Mouse (Mus musculus) liver, embryonic 16.5 days (tissue): Measurements from ENCODE around the gene Kdm2a. TPM values are rescaled to one million over a fixed set of nuclear protein-coding genes. Genes with fewer than 3 reads are reported as not detected.

ENCODE experiments used
- ATAC-seq: fragments of 200-750 bp; cut with Nextera tagmentation; 2 replicates; pipeline ENCODE4 v1.8.0; 2017; ENCODE audit warnings: low read depth, mild to moderate bottlenecking, moderate number of reproducible peaks, moderate library complexity
- H3K27ac ChIP-seq: fragments of 300-500 bp; sonication (generic); 2 replicates; pipeline ENCODE4 v1.5.1; 2014; ENCODE audit warnings: mild to moderate bottlenecking, low read length
- H3K27me3 ChIP-seq: fragments of 300-500 bp; sonication (generic); 2 replicates; pipeline ENCODE4 v1.6.1; 2014; ENCODE audit warnings: low read depth, low read length, mixed read lengths; ENCODE audit not compliant: control insufficient read depth, insufficient read depth
- H3K36me3 ChIP-seq: fragments of 300-500 bp; sonication (generic); 2 replicates; pipeline ENCODE4 v1.6.1; 2014; ENCODE audit warnings: mild to moderate bottlenecking; ENCODE audit not compliant: control insufficient read depth, insufficient read depth
- H3K4me1 ChIP-seq: fragments of 300-500 bp; sonication (generic); 2 replicates; pipeline ENCODE4 v1.6.1; 2014; ENCODE audit warnings: low read depth, low read length, mixed read lengths; ENCODE audit not compliant: control insufficient read depth
- H3K4me2 ChIP-seq: fragments of 300-500 bp; sonication (generic); 2 replicates; pipeline ENCODE4 v1.6.1; 2014; ENCODE audit warnings: low read depth, low read length, mixed read lengths
- H3K4me3 ChIP-seq: fragments of 300-500 bp; sonication (generic); 2 replicates; pipeline ENCODE4 v1.5.1; 2014; ENCODE audit warnings: low read depth, mild to moderate bottlenecking, low read length
- H3K9ac ChIP-seq: fragments of 300-500 bp; sonication (generic); 2 replicates; pipeline ENCODE4 v1.6.1; 2014; ENCODE audit warnings: low read depth, low read length
- H3K9me3 ChIP-seq: fragments of 300-500 bp; sonication (generic); replicated peaks from 2 replicates; pipeline ENCODE4 v1.6.1; 2016; ENCODE audit warnings: low read length; ENCODE audit not compliant: control insufficient read depth
- WGBS: fragments of 180-500 bp; shearing (Covaris S2); extraction: QIAGEN DNeasy Blood & Tissue Kit; methylation state at CpG from one replicate; pipeline ENCODE4 v1.1.7; 2014; ENCODE audit not compliant: insufficient replicate concordance; 5-methylcytosine and 5-hydroxymethylcytosine counted together
- polyA plus RNA-seq: library from polyadenylated mRNA; unstranded; fragments of >200 nt; fragmentation: Nextera tagmentation; extraction: Ambion mirVana; gene quantifications from 2 replicates; pipeline ENCODE4 v1.2.1, GENCODE M21; 2015

Kdm2a gene
- polyA plus RNA-seq, 1 experiment from 2014 or later = 13.7 TPM

DNA sequence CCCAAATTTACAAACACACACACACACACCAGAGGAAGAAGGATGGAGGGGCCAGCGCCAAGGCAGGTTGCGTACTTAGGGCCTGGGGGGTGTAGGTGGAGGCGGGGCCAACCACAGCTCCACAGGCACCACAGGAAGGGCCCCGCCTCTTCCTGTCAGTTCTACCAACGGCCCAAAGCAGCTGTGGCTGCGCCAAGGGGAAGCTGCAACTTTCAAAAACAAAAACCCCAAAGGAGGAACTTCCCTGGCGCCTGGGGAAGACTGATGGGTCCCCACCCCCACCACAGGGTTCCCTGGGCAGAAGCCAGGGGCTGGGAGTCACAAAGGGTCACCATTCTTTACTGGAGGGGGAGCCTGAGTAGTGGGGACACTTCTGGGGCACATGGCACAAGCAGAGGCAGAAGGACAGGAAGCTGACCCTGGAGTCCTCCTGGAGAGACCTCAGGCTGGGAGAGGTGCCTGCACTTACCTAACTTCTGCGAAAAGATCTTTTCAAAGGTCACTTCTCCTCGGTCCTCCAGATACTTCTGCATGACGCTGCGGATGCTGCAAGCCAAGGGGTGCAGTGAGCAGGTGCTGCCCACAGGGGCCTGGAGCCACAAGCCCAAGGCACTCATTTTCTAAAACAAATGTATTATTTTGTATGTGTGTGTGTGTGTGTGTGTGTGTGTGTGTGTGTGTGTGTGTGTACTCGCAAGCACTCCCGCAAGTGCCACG, 103.5 kb downstream of the Kdm2a start:
- Histone ChIP-seq H3K4me2 (0 out of 2 replicates have a peak overlapping the region, but pooled peaks have one; percentile 17), H3K4me1 (peaks cover 19% of the 10 kb centered on the region)
- peak; percentile 65 for ATAC-seq

DNA sequence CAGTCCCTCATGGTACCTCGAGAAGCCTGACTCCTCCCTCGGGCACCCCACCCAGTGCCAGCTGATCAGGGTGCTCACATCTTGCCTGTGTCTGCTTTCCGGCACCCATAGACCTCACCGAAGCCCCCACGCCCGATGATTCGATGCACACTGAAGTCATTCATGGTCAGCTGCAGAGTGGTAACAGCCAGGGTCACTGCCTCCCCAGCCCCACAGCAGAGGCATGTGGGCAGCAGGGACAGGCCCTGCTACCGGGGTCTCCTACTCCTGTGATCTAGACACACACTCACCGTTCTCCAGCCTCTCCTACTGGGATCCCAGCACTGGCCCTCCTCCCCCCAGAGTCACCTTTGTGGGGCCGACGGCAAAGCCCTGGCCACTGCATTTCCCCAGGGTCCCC, 106.9 kb downstream of the Kdm2a start:
- Histone ChIP-seq H3K36me3 (peaks cover 47% of the 10 kb centered on the region), H3K27me3 (no peaks in the 10 kb centered on the region), H3K4me2 (no peak overlapping the region)

More for the DNA sequence above, 103.5 kb downstream of the Kdm2a start:
- Histone ChIP-seq H3K36me3 (peaks cover 24% of the 10 kb centered on the region), H3K9me3 (no peaks in the 10 kb centered on the region), H3K27ac (peak overlapping the region; percentile 58), H3K4me3 (no peak overlapping the region), H3K9ac (no peak overlapping the region), H3K27me3 (no peaks in the 10 kb centered on the region)
- 25% methylated on average over 14 of the region's 14 CpGs for WGBS

DNA sequence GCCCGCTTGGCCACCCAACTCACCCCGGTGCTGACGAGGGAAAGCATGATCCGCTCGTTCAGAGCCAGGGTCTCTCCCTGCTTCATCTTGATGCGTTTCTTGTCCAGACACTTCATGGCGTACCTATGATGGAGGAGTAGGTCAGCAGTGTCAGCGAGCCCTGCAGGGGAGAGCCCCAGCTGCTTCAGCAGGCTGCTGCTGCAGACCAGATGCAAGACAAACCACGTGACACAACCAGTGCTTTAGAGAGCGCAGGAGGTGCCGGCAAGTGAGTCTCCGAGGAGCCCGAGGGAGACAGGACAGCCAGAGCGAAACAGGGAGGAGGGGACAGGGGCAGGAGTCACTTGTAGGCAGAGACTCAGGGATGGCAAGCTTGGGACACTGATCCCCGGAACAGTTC, 107.3 kb downstream of the Kdm2a start:
- WGBS = 75% methylated on average over 15 of the region's 15 CpGs
- Histone ChIP-seq H3K4me3 (no peak overlapping the region), H3K9ac (no peak overlapping the region), H3K27ac (no peak overlapping the region), H3K4me2 (no peak overlapping the region), H3K27me3 (no peaks in the 10 kb centered on the region), H3K36me3 (peaks cover 47% of the 10 kb centered on the region), H3K9me3 (no peaks in the 10 kb centered on the region), H3K4me1 (peaks cover 3% of the 10 kb centered on the region; the same call in 1 of the 2 replicates)
- no peak for ATAC-seq

More for the DNA sequence above, 106.9 kb downstream of the Kdm2a start:
- no peak overlapping the region for H3K27ac ChIP-seq
- ATAC-seq = no peak
- peaks cover 6% of the 10 kb centered on the region for H3K4me1 ChIP-seq
- no peak overlapping the region for H3K9ac ChIP-seq
- 85% methylated on average over 11 of the region's 11 CpGs for WGBS
- no peaks in the 10 kb centered on the region for H3K9me3 ChIP-seq
- H3K4me3 ChIP-seq = no peak overlapping the region

DNA sequence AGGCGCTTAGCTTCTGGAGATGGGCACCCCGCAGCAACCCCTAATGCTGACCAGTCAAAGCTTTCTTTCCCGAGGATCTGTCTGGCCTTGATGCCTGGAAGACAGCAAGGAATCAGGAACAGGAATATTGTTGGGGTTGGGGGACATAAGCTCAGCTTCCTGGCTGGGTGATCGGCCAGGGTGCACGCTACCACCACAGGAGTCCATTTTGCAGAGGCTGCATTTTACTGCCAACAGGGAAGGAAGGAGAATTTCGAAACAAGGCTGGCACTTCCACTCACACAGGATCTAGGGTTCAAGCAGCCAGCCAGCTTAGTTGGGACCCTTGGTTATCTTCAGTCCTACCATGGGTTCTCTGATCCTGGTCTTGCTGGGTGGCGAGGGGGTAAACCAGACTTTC, 114.4 kb downstream of the Kdm2a start:
- ATAC-seq = no peak
- WGBS = 20% methylated on average over 7 of the region's 7 CpGs

DNA sequence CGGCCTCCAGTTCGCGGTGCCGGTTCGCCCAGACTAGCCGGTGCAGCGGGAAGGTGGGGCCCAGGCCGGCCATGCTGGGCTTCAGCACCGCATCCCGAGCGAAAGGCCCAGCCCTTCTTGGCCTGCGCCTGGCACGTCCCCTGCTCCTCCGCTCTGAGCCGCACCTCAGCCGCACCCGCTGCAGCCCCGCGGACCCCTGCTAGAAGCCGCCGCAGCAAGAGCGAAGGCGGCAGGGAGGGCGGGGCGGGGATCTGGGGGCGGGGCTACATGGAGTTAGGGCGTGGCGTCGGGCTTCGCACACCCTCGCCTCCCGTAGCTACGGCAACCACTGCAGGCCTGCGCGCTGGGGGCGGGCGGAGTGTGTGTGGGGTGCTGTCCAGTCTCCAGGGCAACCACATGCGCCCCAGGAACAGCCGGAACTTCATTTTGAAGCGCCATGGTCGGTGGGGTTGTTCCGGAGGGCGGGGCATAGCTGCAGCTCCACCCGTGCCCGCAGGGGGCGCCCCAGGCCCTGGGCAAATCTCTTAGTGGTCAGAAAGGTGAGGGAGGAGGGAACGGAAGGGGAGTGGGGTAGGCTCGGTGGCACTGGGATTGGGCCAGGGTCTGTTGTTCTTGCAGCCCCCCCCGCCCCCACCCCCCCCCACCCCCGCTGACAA, 115.1 kb downstream of the Kdm2a start, which contains the start of gene Ankrd13d:
Gene Ankrd13d (minus strand): TSS at position 240 of the 656 bp plus-strand sequence.
- Histone ChIP-seq H3K36me3 (peaks cover 13% of the 10 kb centered on the region), H3K9ac (peak within 1 kb of the TSS; percentile 49; the same call in 1 of the 2 replicates), H3K4me2 (peak within 1 kb of the TSS; percentile 80), H3K27me3 (no peaks in the 10 kb centered on the region; the same call in 1 of the 2 replicates), H3K4me1 (peaks cover 13% of the 10 kb centered on the region), H3K9me3 (no peaks in the 10 kb centered on the region; the same call in 1 of the 2 replicates), H3K27ac (peak within 1 kb of the TSS; percentile 49), H3K4me3 (peak within 1 kb of the TSS; percentile 62)
- ATAC-seq = peak; percentile 86
- WGBS = 0% methylated on average over 43 of the region's 50 CpGs

More for the DNA sequence above, 114.4 kb downstream of the Kdm2a start:
- Histone ChIP-seq H3K27ac (peak overlapping the region; percentile 49), H3K4me3 (peak overlapping the region; percentile 62), H3K4me1 (peaks cover 13% of the 10 kb centered on the region), H3K27me3 (no peaks in the 10 kb centered on the region; the same call in 1 of the 2 replicates), H3K9ac (no peak overlapping the region), H3K9me3 (no peaks in the 10 kb centered on the region; the same call in 1 of the 2 replicates), H3K36me3 (peaks cover 16% of the 10 kb centered on the region), H3K4me2 (peak overlapping the region; percentile 80)

DNA sequence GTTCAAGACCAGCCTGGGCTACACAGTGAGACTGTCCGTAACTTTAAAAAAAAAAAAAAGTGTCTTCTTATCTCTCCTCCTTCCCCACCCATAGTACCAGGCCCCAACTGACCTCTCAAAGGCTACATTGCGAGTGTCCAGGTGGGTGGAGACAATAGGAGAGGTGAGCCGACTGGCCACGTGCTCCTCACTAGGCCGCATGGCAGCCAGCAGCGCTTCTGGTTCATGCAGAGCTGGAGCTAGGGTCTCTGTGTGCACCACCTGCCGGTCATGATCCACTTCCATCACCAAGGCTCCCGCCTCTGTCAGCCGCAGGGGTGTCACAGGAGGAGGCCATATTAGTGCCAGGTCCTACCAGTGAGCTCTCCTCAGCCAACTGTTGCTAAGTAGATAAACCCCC, 117.7 kb downstream of the Kdm2a start:
- Histone ChIP-seq H3K9ac (no peak overlapping the region), H3K4me3 (no peak overlapping the region), H3K36me3 (no peaks in the 10 kb centered on the region), H3K27me3 (no peaks in the 10 kb centered on the region; the same call in 1 of the 2 replicates), H3K27ac (no peak overlapping the region), H3K9me3 (no peaks in the 10 kb centered on the region; the same call in 1 of the 2 replicates), H3K4me2 (no peak overlapping the region), H3K4me1 (peaks cover 13% of the 10 kb centered on the region)
- WGBS = 91% methylated on average over 9 of the region's 9 CpGs
- ATAC-seq = no peak

DNA sequence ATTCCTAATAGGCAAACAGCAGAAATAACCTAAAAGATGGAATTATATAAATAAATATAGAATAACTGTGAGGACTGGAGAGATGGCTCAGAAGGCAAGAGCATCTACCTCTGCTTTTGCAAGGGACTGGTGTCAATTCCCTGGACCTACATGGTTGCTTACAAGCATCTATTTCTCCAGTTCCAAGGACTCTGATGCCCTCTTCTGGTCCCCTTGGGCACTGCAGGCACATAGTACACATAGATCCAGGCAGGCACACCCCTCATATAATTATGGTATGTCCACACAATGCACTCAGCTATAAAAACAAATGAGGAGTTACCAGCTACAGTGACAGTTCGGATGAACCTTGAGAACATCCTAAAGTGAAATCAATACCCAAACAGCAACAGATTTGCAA, 118.6 kb downstream of the Kdm2a start:
- ATAC-seq = no peak
- H3K27me3 ChIP-seq = no peaks in the 10 kb centered on the region; the same call in 1 of the 2 replicates
- H3K9me3 ChIP-seq = no peaks in the 10 kb centered on the region; the same call in 1 of the 2 replicates
- WGBS = 78% methylated on average over 1 of the region's 1 CpGs
- H3K36me3 ChIP-seq = no peaks in the 10 kb centered on the region
- no peak overlapping the region for H3K4me2 ChIP-seq
- no peak overlapping the region for H3K4me3 ChIP-seq
- no peak overlapping the region for H3K27ac ChIP-seq
- peaks cover 13% of the 10 kb centered on the region for H3K4me1 ChIP-seq
- H3K9ac ChIP-seq = no peak overlapping the region

DNA sequence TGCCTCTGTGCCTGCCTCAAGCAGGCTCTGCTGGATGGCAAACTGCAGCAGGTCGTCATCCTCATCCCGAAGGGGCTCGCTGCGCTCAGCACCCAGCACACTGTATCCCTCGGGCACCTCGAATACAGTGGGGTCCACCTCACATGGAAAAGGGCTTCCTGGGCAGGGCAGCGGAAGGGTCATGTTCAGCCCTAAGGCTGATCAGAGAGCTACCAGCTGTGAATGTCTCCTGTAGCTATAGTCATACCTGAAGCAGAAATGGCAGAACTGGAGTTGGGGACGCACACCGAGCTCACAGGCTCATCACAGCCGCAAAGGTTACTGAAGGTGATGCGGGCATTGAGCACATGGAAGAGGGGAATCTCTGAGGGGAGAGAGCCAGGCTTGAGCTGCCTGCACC, 127.1 kb downstream of the Kdm2a start:
- Histone ChIP-seq H3K4me3 (no peak overlapping the region), H3K27me3 (no peaks in the 10 kb centered on the region; the same call in 1 of the 2 replicates), H3K36me3 (no peaks in the 10 kb centered on the region), H3K9me3 (no peaks in the 10 kb centered on the region), H3K4me2 (no peak overlapping the region), H3K9ac (no peak overlapping the region), H3K4me1 (peaks cover 6% of the 10 kb centered on the region; the same call in 1 of the 2 replicates), H3K27ac (no peak overlapping the region)
- WGBS = 83% methylated on average over 11 of the region's 11 CpGs
- ATAC-seq = no peak
